In genomic region chr5:52015786-52016185, GRCm38 (mm10) we compare ENCODE assay signal across 14 mouse cellular contexts.
DNase-seq lines count a peak whose midpoint lies in the region; ATAC-seq lines count a peak whose summit lies in the region.
"Had no signal": no experiment of that assay in that cellular context is flagged by ENCODE, and none has a peak within 500 bp of the region (broad histone marks: within the 10 kb centered on the region; RNA-seq: fewer than 3 reads in every experiment).

No protein-coding gene starts in this region.

- DNase-seq in cerebellum, postnatal 4 days (ENCODE audit: low spot score in 2 of 2) = no peak
- DNase-seq in layer of hippocampus, adult 9-11 months = peak; percentile 15
- DNase-seq in layer of hippocampus, adult 8-10 months (ENCODE audit: low spot score in 2 of 2) = no peak
- DNase-seq in cerebellum, adult 11-12 months = peak; percentile 59
- peak; percentile 40 to 59 for DNase-seq in cerebellum, postnatal 25 days
- DNase-seq in B cell, adult 2 months = no peak
- no peak for DNase-seq in left cerebral cortex, adult 11 months (ENCODE audit: low spot score)
- DNase-seq: gastrocnemius, adult 2 months; heart, adult 2 months; kidney, adult 11 months; kidney, postnatal 10 days; liver, postnatal 0 days had no signal

- peak; percentile 84 for ATAC-seq in cerebellum, adult (ENCODE audit: insufficient number of reproducible peaks, low FRiP score, low TSS enrichment)
- ATAC-seq: forebrain, embryonic 15.5 days; liver, postnatal 0 days had no signal

Comparison
In these comparisons a context has a peak if more than half of its experiments do, and no peak if none do; other contexts are left out.
1. DNase-seq: peak in layer of hippocampus, adult 9-11 months (single experiment), cerebellum, adult 11-12 months (single experiment) and cerebellum, postnatal 25 days (2 of 2); none in cerebellum, postnatal 4 days (0 of 2), layer of hippocampus, adult 8-10 months (0 of 2), B cell, adult 2 months (0 of 2) and left cerebral cortex, adult 11 months (single experiment).